Mouse (Mus musculus) CH12.LX (cell line): ENCODE results near the gene Ice2.

Experiments
- CHD2 ChIP-seq: IDR thresholded peaks from 2 replicates; pipeline ENCODE4 v1.6.1; 2011; ENCODE audit warnings: low read length, improper control_type of control experiment
- CTCF ChIP-seq, 2 experiments: IDR thresholded peaks in 1 of 2; conservative IDR thresholded peaks in 1 of 2; 2 replicates each; pipeline ENCODE4 v1.5.1; 2011 to 2012; ENCODE audit warnings: low read depth in 2 of 2, low read length in 2 of 2, improper control_type of control experiment in 1 of 2, inconsistent platforms in 1 of 2, mild to moderate bottlenecking in 1 of 2, moderate library complexity in 1 of 2
- EP300 ChIP-seq: IDR thresholded peaks from 2 replicates; pipeline ENCODE4 v1.6.1; 2011; ENCODE audit warnings: low read length, improper control_type of control experiment
- HCFC1 ChIP-seq: IDR thresholded peaks from 2 replicates; pipeline ENCODE4 v1.6.1; 2012; ENCODE audit warnings: low read depth, mild to moderate bottlenecking, inconsistent platforms, low read length, improper control_type of control experiment
- JUN ChIP-seq: IDR thresholded peaks from 2 replicates; pipeline ENCODE4 v1.6.1; 2011; ENCODE audit warnings: low read depth, mild to moderate bottlenecking, low read length, improper control_type of control experiment, moderate library complexity; ENCODE audit not compliant: insufficient read depth
- KAT2A ChIP-seq: IDR thresholded peaks from 2 replicates; pipeline ENCODE4 v1.6.1; 2012; ENCODE audit warnings: low read length, improper control_type of control experiment, inconsistent platforms; ENCODE audit not compliant: insufficient replicate concordance
- POLR2A ChIP-seq: IDR thresholded peaks from 2 replicates; pipeline ENCODE4 v1.6.1; 2011; ENCODE audit warnings: low read depth, mild to moderate bottlenecking, improper control_type of control experiment, low read length
- RCOR1 ChIP-seq: conservative IDR thresholded peaks from 2 replicates; pipeline ENCODE4 v1.6.1; 2012; ENCODE audit warnings: low read depth, mild to moderate bottlenecking, inconsistent platforms, low read length, improper control_type of control experiment
- UBTF ChIP-seq: IDR thresholded peaks from 2 replicates; pipeline ENCODE4 v1.6.1; 2012; ENCODE audit warnings: low read depth, mild to moderate bottlenecking, inconsistent platforms, low read length, improper control_type of control experiment, moderate library complexity
- USF2 ChIP-seq: conservative IDR thresholded peaks from 2 replicates; pipeline ENCODE4 v1.6.1; 2011; ENCODE audit warnings: low read depth, low read length, improper control_type of control experiment
- ZNF384 ChIP-seq: IDR thresholded peaks from 2 replicates; pipeline ENCODE4 v1.6.1; 2012; ENCODE audit warnings: low read depth, low read length, improper control_type of control experiment, inconsistent platforms

GRCm38 (mm10) chr9:69431863-69432555 is 34.3 kb downstream of the Ice2 start:
- TF ChIP-seq CTCF (conservative IDR thresholded peaks at IDR 0.05 in 1 of 2, IDR thresholded peaks at IDR 0.05 in 1 of 2; ENCODE audit: low read depth in 2 of 2, low read length in 2 of 2), result no peak
- TF ChIP-seq KAT2A, result no peak
- TF ChIP-seq CHD2, result no peak
- TF ChIP-seq EP300, result no peak
- no peak for TF ChIP-seq ZNF384
- TF ChIP-seq HCFC1, result no peak
- no peak for TF ChIP-seq UBTF
- TF ChIP-seq POLR2A, result no peak
- TF ChIP-seq USF2, result no peak
- TF ChIP-seq JUN, result no peak
- TF ChIP-seq RCOR1, result no peak
